Mouse (Mus musculus) kidney, adult 8-10 months (tissue): ENCODE measurements around the gene Olfr282.

ENCODE experiments used
- DNase-seq, 2 experiments: peaks; one replicate each; pipeline ENCODE4 v3.0.0; 2022

The Olfr282 gene

DNA sequence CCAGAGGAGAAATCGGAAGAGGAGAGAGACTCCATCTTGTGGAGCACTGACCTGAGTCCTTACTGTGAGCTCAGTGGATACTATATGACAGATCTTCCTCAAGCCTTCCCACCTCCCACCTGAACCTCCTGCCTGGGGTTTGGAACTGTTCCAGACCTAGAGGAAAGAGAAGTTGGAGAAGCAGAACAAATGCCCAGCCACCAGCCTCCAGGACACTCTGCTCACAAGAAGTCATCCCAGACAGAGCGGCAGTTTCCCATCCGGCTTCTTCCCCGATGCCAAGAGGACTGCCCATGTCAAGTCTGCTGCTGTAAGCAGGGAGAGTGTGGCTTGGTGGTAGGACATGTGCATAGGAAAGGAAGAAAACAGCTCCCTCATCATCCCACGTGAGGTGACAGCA lies 45.3 kb downstream of the Olfr282 start:
- no peak for DNase-seq

DNA sequence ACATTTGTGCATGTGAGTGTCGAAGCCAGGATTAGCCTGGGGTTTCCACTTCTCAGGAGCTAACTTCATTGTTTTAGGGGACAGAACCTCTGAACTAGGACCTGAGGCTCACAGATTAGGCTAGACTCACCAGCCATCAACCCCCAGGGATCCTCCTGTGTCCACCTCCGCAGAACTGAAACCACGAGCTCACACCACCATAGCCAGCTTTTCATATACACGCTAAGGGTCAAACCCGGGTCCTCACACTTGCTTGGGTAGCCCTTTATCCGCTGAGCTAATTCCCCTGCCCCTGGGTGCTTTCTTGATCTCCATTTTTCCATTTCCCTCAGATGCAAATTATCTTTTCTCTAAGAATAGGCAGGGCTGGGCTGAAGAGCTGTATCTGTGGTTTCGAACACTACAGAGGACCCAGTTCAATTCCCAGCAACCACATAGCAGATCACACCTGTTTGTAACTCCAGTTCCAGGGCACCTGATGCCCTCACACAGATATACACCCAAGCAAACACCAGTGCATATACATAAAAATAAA lies 48.6 kb downstream of the Olfr282 start:
- no peak for DNase-seq

- DNase-seq: no peak
Measured at GRCm38 (mm10) chr15:98482701-98483100, 51.7 kb downstream of the Olfr282 start, which contains the start of gene Lalba. Gene Lalba, minus strand, starts transcription at chr15:98482721.

GRCm38 (mm10) chr15:98483907-98484886 lies 53.2 kb downstream of the Olfr282 start:
- peak; percentile 26 to 28 for DNase-seq

DNA sequence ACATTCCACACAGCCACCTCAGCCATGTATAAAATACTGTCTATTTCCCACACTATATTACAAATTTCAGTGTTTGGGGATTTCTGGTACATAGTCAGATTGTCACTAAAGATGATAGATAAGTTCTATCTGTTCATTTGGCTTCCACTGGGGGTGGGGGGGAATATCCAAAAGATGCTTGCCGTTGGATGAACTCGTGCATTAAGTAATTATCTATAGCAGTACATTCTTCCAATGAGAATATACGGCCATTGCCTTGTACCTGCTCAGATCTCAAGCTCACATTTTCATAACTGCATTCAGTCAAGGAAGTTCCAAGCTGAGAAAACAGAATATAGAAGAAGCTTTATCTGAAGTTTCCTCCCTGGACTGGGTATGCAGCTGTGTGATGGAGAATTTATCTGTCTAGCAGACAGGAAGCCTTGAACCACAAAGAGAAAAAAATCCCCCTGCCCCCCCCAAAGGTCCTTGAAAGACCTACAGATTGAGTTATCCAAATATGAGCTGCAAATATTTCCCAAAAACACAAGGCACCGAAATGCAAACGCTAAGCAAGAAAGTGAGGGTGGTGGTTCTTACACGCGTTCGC lies 55.5 kb downstream of the Olfr282 start:
- DNase-seq: no peak
